Mouse (Mus musculus): Measurements from ENCODE around the gene Nme8. TPM values are rescaled to one million over a fixed set of nuclear protein-coding genes. Genes with fewer than 3 reads are reported as not detected.

Nme8 gene
- total RNA-seq, 1 experiment from 2014 or later, result not detected

DNA sequence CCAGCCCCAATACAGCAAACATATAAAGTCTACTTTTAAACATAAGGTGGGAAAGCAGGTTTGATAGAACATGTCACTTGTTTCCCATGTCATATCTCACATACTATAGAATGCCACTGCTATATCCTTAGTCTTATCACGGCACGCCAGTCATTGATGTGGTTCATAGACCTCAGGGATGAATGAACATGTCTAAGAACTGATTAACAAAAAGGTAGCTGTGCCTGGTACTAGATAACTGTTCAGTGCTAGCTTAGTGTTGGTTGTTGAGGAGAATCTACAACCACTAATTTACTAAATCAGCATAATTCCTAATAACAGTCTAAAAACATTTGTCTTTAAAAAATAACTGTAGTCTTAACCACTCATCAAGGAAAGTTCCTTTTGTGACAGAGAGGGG lies 47.8 kb downstream of the Nme8 start:
- no peak for ATAC-seq (replicated peaks; ENCODE audit: insufficient number of reproducible peaks, low FRiP score, low TSS enrichment, poor library complexity, severe bottlenecking)

DNA sequence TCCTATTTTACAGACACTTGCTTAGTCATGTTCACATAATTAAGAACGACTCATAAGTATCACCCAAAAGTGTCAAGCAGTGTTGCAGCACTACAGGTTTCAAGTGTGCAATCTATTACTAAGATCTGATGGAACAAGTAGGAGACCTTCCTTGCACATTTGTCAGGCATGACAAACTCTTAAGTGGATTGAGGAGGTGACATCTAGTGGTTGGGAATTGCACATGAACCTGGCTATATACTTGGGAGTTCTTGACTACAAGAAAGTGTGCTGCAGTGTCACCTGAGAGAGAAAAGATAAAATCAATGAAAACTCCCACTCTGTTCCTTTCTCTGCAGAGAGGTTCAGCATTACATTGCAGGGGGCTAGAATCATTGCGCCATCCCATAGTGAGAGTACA lies 53.4 kb downstream of the Nme8 start:
- no peak for ATAC-seq (replicated peaks; ENCODE audit: insufficient number of reproducible peaks, low FRiP score, low TSS enrichment, poor library complexity, severe bottlenecking)

DNA sequence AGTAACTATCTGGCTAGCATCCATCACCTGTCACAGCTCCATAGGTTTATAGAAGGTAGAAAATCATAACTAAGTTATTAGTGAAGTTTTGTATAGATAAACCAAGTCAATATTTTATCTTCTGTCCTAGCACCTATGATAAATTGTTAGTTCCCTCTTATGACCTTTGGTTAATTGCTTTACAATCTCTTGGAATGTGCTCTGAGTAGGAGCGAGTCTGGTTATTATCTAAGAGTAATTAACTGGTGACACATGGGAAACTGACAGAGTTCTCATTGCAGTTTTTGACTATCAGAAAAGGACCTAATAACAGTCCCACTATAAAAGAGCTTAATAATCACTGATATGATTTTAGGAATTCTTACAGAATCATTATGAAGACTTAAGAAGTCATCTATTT lies 54.1 kb downstream of the Nme8 start:
- ATAC-seq (replicated peaks; ENCODE audit: insufficient number of reproducible peaks, low FRiP score, low TSS enrichment, poor library complexity, severe bottlenecking), result no peak

DNA sequence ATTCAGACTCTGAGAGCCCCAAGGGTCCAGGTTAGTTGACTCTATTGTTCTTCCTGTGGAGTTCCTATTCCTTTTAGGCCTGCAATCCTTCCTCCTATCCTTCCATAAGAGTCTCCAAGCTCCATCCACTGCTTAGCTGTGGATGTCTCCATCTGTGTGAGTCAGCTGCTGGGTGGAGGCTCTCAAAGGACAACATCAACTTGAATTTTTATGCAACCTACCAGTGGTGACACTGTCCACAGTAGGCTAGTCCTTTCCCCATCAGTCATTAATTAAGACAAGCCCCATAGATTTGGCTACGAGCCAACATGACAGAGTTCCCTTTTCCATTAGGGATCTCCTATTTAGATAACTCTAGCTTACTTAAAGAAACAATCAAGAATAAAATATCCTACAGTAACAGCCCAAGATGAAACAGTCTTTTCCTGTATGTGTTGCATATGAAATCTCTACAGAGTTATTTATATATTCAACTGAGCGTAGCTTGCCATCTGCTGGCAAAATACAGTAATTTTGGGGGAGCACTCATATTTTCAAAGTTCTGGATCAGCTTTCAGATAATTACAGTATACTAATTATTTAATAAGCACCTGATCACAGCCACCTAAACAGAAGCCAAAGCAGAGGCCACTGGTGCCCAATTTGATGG lies 57.3 kb downstream of the Nme8 start:
- no peak for ATAC-seq (replicated peaks; ENCODE audit: insufficient number of reproducible peaks, low FRiP score, low TSS enrichment, poor library complexity, severe bottlenecking)

DNA sequence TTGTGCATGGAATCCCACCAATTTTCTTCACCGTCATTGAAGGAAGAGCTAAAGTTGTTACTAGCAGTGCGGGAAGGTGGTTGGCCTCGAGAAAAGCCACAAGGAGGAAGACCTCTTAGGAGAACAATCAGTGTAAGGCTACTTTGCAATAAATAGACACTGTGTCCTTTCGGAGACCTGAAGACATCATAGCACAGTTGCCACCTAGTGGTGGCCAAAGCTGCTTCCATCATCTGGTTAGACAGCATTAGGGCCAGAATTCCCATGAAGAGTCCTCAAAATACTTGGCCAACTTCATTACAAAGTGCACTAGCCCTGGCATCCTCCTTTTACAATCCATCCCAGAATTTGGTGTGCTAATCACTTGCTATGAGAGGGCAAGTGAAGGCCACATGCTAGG lies 61.5 kb downstream of the Nme8 start:
- no peak for ATAC-seq (replicated peaks; ENCODE audit: insufficient number of reproducible peaks, low FRiP score, low TSS enrichment, poor library complexity, severe bottlenecking)

DNA sequence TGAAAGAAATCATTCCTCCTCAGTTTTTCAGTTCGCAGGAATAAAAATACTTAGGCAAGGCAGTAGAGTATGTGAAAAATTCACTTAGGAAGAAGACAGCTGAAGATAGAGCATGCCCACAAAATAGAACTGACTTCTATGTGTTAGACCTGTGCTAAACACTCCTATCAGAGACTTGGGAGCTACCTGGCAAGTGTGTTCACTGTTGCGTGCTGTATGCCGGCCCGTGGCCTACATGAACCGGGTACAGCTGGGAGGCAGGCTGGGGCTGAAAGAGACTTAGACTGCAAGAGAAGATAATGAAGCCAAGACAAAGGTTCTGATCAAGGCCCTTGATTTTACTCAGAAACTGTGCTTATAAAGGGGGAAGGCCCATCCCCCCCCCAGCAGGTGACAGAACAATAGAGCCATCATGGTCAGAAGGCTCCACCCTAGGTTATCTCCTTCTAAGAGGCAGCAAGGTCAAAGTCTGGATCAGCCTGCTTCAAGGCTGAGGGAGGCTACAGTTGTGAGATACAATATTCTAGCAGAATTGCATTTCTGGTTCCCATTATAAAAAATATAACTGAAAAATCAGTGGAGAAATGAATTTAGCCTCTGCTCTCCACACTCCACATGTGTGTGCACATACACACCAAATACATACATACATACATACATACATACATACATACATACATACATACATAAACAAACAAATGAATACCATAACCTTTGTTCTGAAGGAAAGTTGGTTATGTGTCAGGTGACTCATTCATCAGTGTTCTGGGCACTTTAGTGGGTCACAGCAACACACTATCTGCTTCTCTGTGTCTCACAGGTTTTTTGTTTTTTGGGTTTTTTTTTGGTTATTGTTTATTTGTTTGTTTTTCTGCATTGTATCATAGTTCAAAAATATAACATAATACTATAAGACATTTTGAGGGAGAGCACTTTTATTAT lies 66.6 kb downstream of the Nme8 start:
- no peak for ATAC-seq (replicated peaks; ENCODE audit: insufficient number of reproducible peaks, low FRiP score, low TSS enrichment, poor library complexity, severe bottlenecking)

DNA sequence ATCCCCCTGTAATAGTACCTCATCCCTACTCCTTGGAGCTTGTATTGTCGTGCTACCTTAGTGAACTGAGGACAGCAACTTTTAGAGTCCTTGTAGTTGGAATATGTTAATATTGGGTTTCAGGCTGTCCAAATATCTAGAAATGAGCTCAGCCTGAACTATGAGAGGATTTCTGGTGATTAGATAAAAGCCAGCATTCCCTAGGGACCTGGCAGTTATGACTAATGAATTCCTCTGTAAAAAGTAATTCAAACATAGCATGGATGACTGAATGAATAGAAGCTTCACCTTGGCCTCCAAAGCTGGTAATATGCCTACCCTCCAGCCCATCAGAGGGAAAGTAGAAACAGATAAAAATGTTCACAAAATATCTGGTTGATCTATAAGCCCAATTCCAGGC lies 71.1 kb downstream of the Nme8 start:
- no peak for ATAC-seq (replicated peaks; ENCODE audit: insufficient number of reproducible peaks, low FRiP score, low TSS enrichment, poor library complexity, severe bottlenecking)

DNA sequence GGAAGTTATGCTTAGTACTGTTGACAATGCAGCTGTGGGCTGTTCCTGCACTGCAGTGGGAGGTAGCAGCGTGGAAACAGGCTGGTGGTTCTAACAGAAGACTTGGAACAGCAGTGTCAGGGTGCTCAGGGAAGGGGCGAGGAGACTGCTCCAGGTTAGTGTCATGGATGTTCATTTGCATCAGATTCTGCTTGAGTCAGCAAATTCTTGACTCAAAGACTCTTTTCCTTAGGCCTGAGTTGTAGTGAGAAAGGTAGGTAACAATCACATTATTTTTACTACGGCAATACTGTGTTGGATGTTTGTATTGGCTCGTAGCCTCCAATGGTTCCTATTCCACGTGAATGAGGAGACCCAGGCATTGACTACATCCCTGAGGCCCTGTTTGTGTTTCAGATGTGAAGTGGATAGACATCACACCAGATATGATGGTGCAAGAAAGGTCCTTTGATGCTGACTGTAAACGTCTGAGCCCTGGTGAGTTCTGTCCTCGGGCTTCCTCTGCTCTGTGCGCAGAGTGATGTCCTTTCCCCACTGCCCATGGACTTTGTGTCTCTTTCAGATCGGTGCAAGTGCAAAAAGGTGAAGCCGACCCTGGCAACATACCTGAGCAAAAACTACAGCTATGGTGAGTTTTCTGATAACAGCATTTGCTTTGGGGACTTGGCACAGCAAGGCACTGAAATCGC lies 72.8 kb downstream of the Nme8 start:
- no peak for ATAC-seq (replicated peaks; ENCODE audit: insufficient number of reproducible peaks, low FRiP score, low TSS enrichment, poor library complexity, severe bottlenecking)

DNA sequence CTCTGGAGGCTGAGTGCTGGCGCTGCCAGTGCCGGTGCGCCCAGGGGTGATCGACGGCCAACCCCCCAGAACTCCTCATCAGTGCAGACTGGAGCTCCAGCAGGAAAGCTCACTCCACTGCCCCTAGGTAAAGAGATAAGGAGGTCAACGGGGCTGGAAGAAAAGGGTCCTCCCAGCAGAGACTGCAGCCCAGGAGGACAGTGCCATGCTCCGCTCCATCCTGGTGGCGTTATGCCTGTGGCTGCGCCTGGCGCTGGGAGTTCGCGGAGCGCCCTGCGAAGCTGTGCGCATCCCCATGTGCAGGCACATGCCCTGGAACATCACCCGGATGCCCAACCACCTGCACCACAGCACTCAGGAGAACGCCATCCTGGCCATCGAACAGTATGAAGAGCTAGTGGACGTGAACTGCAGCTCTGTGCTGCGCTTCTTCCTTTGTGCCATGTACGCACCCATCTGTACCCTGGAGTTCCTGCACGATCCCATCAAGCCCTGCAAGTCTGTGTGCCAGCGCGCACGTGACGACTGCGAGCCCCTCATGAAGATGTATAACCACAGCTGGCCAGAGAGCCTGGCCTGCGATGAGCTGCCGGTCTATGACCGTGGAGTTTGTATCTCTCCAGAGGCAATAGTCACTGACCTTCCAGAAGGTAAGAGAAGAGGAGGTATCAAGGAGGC lies 74.2 kb downstream of the Nme8 start:
- ATAC-seq (replicated peaks; ENCODE audit: insufficient number of reproducible peaks, low FRiP score, low TSS enrichment, poor library complexity, severe bottlenecking), result no peak

DNA sequence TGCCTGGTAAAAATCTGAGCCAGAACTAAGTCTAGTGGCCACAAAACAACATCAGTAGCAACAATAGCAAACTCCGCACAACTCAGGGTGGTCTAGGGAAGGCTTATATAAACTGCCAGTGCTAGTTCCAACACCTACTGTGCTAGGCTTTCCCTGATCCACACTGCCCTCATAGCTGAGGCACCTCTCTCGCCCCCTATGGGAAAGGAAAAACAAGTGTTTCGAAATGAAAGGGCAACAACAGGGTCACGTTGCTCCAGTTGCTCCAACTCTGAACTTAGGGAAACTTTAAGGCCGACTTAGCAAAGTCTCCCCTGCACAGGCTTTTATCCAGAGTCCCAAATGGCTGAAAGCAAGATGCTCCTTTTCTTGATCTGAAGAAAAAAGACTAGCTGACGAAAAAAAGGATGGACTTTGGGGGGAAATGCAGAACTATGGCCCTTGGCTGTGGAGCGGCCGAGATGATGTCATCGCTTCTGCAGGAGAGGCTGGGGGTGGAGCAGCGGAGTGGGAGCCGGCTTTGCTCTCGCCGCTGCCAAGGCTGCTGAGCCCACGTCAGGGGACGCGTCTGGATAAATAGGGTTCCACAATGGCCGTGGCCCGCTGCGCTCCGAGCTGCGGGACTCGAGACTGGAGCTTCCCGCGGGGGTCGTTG lies 74.9 kb downstream of the Nme8 start, which contains the start of gene Sfrp4:
Sfrp4 (plus strand) TSS at position 532 of the 655 bp plus-strand sequence.
- no peak for ATAC-seq (replicated peaks; ENCODE audit: insufficient number of reproducible peaks, low FRiP score, low TSS enrichment, poor library complexity, severe bottlenecking)

DNA sequence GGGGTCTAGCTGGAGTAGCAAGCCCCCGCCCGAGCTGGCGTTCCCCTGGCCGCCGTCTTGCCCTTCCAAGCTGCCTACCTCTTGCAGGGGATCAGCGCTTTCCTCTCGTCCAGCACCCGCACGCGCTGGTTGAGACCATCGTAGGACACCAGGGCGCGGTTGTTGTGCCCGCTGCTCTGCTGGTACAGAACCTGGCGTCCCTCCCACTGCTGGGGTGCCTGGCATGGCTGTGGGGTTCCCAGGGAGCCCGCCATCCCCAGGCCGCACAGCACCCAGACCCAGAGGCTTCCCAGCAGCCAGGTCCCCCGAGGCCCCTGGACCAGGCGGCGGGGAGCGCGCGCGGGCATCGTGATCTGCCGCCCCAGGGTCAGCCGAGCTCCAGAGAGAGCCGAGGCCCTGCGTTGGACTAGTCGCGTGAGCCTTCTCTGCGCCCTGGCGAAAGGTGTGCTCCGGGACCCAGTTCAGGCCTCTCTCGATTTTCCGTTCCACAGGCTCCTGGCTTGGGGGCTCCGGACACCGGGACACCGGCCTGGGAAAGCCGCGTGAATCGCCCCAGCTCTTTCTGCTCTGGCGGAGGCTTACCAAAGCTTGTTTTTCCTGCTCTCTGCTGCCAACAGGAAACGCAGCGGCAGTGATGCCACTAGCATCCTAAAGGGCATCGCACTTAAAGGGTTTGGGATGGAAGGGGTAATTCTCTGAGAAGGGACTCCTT lies 78.2 kb downstream of the Nme8 start, which contains the start of gene Epdr1:
Epdr1 (minus strand) TSS at position 712 of the 712 bp plus-strand sequence.
- ATAC-seq (replicated peaks; ENCODE audit: insufficient number of reproducible peaks, low FRiP score, low TSS enrichment, poor library complexity, severe bottlenecking), result no peak

DNA sequence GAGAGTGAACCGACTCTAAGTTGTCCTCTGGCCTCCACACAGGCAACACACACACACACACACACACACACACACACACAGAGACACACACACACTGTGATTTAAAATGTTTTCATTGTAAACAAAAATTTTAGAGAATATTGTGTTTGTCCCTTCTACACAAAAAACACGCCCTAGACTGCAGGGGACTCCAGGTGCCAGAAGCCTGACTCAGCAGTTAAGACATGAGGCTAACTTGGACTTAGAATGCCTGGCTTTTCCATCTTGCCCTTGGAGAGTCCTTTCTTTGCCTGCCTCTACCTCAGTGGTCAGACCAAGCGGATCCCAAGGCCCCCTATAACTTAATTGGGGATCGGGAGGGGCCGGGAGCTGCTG lies 78.8 kb downstream of the Nme8 start:
- no peak for ATAC-seq (replicated peaks; ENCODE audit: insufficient number of reproducible peaks, low FRiP score, low TSS enrichment, poor library complexity, severe bottlenecking)

DNA sequence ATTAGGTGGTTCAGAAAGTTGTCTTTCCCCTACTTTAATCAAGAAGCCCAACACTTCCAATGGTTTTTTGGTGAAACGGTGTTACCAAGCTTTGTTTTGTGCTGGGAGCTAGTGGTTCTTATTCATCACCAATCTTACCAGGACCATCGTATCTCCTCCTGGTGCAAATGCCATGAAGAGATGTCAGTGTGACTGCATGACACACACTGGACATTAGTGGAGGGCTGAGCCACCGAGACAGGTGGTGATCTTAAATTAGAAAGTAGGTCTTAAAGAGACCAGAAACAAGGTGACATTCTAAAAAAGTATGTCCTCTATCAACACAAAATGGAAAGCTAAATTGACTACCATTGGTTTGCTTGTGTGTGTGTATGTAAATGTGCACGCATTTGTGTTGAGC lies 79.5 kb downstream of the Nme8 start:
- no peak for ATAC-seq (replicated peaks; ENCODE audit: insufficient number of reproducible peaks, low FRiP score, low TSS enrichment, poor library complexity, severe bottlenecking)

DNA sequence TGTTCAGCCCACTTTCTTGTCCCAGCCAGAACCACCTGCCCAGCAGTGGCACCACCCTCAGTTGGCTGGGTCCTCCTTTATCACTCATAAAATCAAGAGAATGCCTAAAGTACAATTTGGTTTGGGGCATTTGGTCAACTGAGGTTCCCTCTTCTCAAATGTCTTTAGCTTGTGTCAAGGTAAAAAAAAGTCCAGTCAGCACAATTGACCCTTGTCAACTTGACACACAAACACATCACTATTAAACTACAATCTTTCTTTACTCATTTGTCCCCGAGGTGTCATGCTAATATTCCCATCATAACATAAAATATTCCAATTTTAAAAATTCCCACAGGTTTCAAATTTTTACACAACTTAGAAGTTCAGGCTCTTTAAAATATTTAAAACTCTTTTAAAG lies 83.3 kb downstream of the Nme8 start:
- ATAC-seq (replicated peaks; ENCODE audit: insufficient number of reproducible peaks, low FRiP score, low TSS enrichment, poor library complexity, severe bottlenecking), result no peak

DNA sequence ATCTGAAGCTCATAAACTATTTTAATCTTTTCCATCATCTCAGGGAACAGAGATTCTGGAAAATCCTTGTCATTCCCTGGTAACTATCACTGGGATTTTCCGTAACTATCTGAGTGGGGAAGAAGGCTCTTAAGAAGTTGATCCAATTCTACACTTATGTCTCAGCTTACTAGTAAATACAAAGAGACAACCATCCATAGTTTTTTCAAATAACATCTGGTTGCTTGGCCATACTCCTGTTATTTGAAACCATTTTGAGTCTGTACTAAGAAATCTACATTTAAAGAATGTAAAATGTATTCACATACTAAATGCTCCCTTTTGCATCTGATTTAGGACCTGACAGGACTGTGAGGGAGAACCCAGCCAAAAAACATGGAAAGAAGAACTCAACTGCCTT lies 84.2 kb downstream of the Nme8 start:
- ATAC-seq (replicated peaks; ENCODE audit: insufficient number of reproducible peaks, low FRiP score, low TSS enrichment, poor library complexity, severe bottlenecking), result no peak

DNA sequence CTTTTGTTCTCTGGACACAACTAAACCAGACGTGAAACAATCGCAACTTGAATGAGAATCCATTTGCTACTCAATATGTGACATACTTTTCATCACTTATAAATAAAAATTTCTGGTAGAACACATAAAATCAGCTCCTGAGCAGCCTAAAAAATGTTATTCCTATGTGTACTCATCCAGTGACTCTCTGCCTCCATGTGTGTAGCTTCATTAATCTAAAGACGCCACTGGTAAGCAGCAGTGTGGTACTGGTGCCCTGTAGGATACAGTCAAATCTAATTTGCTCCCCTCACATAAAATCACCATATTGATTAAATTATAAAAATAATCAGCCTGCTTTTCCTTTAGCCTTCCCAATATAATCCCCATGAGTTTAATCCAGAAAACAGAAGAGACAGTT lies 84.6 kb downstream of the Nme8 start:
- no peak for ATAC-seq (replicated peaks; ENCODE audit: insufficient number of reproducible peaks, low FRiP score, low TSS enrichment, poor library complexity, severe bottlenecking)

DNA sequence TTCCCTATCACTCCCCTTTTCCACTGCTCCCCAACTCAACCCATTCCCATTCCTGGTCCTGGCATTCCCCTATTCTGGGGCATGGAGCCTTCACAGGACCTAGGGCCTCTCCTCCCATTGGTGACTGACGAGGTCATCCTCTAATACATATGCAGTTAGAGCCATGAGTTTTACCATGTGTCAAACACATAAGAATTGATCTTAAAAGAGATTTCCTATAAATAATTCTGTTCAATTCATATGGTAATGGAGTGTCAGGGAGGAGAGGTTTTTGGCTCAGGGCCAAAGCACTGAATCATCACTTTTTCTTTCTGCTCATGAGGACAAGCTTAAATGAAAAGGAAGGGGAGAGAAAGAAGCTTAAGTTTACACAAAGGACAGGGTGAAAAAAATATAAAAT lies 85.2 kb downstream of the Nme8 start:
- ATAC-seq (replicated peaks; ENCODE audit: insufficient number of reproducible peaks, low FRiP score, low TSS enrichment, poor library complexity, severe bottlenecking), result no peak

DNA sequence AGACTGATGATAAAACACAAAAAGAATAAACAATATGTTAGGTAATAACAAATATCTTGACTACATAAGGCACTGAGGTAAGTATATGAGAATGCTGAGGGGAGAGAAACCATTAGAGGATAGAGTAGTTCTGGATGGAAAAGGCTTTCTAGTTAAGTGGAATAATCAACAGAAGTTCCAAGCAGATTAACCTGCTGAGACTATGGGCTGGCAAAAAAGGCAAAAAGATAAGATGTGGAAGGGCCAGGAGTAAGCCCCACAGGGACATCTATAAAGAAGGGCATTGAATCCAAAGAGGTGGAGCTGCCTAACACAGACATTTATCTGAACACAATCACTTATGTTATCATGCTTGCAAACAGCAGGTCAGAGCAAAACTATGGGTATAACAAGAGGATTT lies 89.5 kb downstream of the Nme8 start:
- ATAC-seq (replicated peaks; ENCODE audit: insufficient number of reproducible peaks, low FRiP score, low TSS enrichment, poor library complexity, severe bottlenecking), result no peak

Data from monocyte, adult 5-6 weeks (primary cell).